Mouse (Mus musculus) left cerebral cortex, adult 9 months (tissue): ENCODE measurements around the gene Pls1.
A peak's percentile ranks its signal among the peaks of the same experiment; 100 is the strongest.

Source experiments
- DNase-seq, 2 experiments: peaks; one replicate each; pipeline ENCODE4 v3.0.0; 2022; ENCODE audit warnings: low spot score in 2 of 2

The Pls1 gene

DNA sequence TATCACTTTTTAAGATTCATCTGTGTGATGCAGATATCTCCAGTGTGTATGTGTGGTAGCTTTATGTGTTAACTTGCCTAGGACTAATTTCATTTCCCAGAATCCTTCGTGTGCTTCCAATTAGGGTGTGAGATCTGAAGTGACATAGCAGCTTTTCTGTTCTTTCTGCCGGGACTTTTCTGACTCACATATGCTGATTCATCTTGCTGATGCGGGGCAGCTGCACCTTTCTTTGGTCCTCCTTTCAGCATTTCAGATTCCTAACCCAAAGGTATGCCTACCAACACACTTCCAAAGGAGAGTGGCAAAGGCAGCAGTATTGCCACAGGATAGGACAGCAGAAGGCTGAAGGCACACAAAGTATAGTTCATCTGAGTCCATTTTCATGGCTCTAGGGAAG, 141.0 kb downstream of the Pls1 start:
- peak in 1 of 2 experiments; percentile 12 for DNase-seq
